Mouse (Mus musculus) erythroblast, embryonic 14.5 days (primary cell): Measurements from ENCODE around the gene Pla2r1. TPM values are rescaled to one million over a fixed set of nuclear protein-coding genes. Genes with fewer than 3 reads are reported as not detected.

Source experiments
- H3K27me3 ChIP-seq: 2 replicates; pipeline ENCODE4 v1.6.1; 2012; ENCODE audit warnings: inconsistent platforms; ENCODE audit not compliant: control insufficient read depth
- H3K36me3 ChIP-seq: 2 replicates; pipeline ENCODE4 v1.6.1; 2012; ENCODE audit warnings: mild to moderate bottlenecking, inconsistent platforms; ENCODE audit not compliant: control insufficient read depth
- H3K4me1 ChIP-seq: 2 replicates; pipeline ENCODE4 v1.6.1; 2012; ENCODE audit warnings: inconsistent platforms; ENCODE audit not compliant: control insufficient read depth
- H3K4me3 ChIP-seq: replicated peaks from 2 replicates; pipeline ENCODE3; 2012; ENCODE audit warnings: moderate library complexity, mild to moderate bottlenecking, inconsistent platforms
- H3K9me3 ChIP-seq: 2 replicates; pipeline ENCODE4 v1.6.1; 2012; ENCODE audit warnings: low read length, inconsistent platforms, mixed read lengths; ENCODE audit not compliant: control insufficient read depth
- GATA1 ChIP-seq: IDR thresholded peaks from 2 replicates; pipeline ENCODE4 v1.6.1; 2012; ENCODE audit warnings: low read length, inconsistent platforms, mixed read lengths
- TAL1 ChIP-seq: IDR thresholded peaks from 3 replicates; pipeline ENCODE4 v1.6.1; 2012; ENCODE audit warnings: low read length, inconsistent platforms, mixed read lengths
- polyA plus RNA-seq: library from polyadenylated mRNA; stranded (reverse); fragments of >175 nt; gene quantifications from 2 replicates; pipeline ENCODE4 v1.2.3, GENCODE M21; 2012

Pla2r1 gene
- polyA plus RNA-seq, 1 experiment: not detected

- H3K4me1 ChIP-seq: no peaks in the 10 kb centered on the region
- no peaks in the 10 kb centered on the region for H3K9me3 ChIP-seq
- TF ChIP-seq GATA1 (no peak), TAL1 (no peak)
- H3K27me3 ChIP-seq: no peaks in the 10 kb centered on the region
- H3K4me3 ChIP-seq: no peak overlapping the region
- no peaks in the 10 kb centered on the region for H3K36me3 ChIP-seq
These were observed 159.3 kb downstream of the Pla2r1 start for GRCm38 (mm10) chr2:60393786-60394185.

DNA sequence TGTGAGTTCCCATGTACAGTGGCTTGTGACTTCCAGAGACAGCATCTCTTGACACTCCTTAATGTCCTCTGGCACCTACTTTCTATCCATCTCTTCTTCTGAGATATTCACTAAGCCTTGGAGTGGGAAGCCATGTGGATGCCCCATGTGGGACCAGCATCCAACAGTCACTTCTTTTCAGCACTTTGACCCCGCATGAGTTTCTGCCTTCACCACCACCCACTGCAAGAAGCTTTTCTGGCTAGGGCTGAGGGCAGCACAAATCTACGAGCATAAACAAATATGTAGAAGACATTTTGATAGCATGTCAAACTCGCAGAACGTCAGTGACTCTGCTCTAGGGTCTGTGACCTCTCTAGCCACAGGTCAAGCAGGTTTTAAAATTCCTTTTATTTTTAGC, 160.8 kb downstream of the Pla2r1 start:
- H3K4me3 ChIP-seq: no peak overlapping the region
- no peaks in the 10 kb centered on the region for H3K27me3 ChIP-seq
- H3K36me3 ChIP-seq: no peaks in the 10 kb centered on the region
- no peaks in the 10 kb centered on the region for H3K4me1 ChIP-seq
- TF ChIP-seq GATA1: no peak
- H3K9me3 ChIP-seq: no peaks in the 10 kb centered on the region

- TF ChIP-seq TAL1: no peak
- no peak for TF ChIP-seq GATA1
- Histone ChIP-seq H3K36me3 (no peaks in the 10 kb centered on the region), H3K9me3 (no peaks in the 10 kb centered on the region), H3K27me3 (peaks cover 24% of the 10 kb centered on the region), H3K4me3 (no peak overlapping the region), H3K4me1 (peaks cover 8% of the 10 kb centered on the region)
These were observed 165.7 kb downstream of the Pla2r1 start for GRCm38 (mm10) chr2:60387363-60387762.

- no peak overlapping the region for H3K4me3 ChIP-seq
- H3K36me3 ChIP-seq: no peaks in the 10 kb centered on the region
- H3K4me1 ChIP-seq: peaks cover 9% of the 10 kb centered on the region
- peaks cover 29% of the 10 kb centered on the region for H3K27me3 ChIP-seq
- TF ChIP-seq GATA1 (no peak), TAL1 (no peak)
- H3K9me3 ChIP-seq: no peaks in the 10 kb centered on the region
These were observed 166.3 kb downstream of the Pla2r1 start for GRCm38 (mm10) chr2:60386835-60387234.

DNA sequence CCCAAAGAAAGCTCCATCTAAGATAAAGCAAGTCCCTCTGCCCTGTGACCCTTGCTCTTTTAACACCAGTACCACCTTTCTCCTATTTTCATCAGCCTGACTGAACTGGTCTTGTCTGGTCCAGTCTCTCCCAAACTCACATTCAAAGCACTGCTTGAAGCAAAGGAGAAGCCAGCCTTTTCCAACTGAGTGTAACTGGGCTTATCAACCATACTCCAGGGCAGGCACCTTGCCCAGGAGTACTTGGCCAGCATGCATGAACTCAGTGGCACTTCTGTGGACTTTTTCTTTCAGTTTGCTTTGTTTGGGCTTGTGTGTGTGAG, 168.4 kb downstream of the Pla2r1 start:
- Histone ChIP-seq H3K27me3 (peaks cover 34% of the 10 kb centered on the region), H3K4me3 (no peak overlapping the region), H3K36me3 (no peaks in the 10 kb centered on the region), H3K9me3 (no peaks in the 10 kb centered on the region), H3K4me1 (peaks cover 9% of the 10 kb centered on the region)
- TF ChIP-seq TAL1: no peak
- no peak for TF ChIP-seq GATA1

- Histone ChIP-seq H3K4me1 (peaks cover 9% of the 10 kb centered on the region), H3K9me3 (no peaks in the 10 kb centered on the region), H3K4me3 (no peak overlapping the region), H3K27me3 (peaks cover 34% of the 10 kb centered on the region), H3K36me3 (no peaks in the 10 kb centered on the region)
- TF ChIP-seq TAL1 (no peak), GATA1 (no peak)
These were observed 168.9 kb downstream of the Pla2r1 start for GRCm38 (mm10) chr2:60384083-60384762.

GRCm38 (mm10) chr2:60382858-60383669, 170.0 kb downstream of the Pla2r1 start, which contains the start of gene Ly75:
Gene Ly75, minus strand, starts transcription at chr2:60383303.
- H3K4me1 ChIP-seq: peaks cover 9% of the 10 kb centered on the region
- H3K27me3 ChIP-seq: peaks cover 34% of the 10 kb centered on the region
- no peaks in the 10 kb centered on the region for H3K9me3 ChIP-seq
- no peaks in the 10 kb centered on the region for H3K36me3 ChIP-seq
- H3K4me3 ChIP-seq: peak within 1 kb of the TSS; percentile 50
- TF ChIP-seq TAL1: no peak
- TF ChIP-seq GATA1: no peak

DNA sequence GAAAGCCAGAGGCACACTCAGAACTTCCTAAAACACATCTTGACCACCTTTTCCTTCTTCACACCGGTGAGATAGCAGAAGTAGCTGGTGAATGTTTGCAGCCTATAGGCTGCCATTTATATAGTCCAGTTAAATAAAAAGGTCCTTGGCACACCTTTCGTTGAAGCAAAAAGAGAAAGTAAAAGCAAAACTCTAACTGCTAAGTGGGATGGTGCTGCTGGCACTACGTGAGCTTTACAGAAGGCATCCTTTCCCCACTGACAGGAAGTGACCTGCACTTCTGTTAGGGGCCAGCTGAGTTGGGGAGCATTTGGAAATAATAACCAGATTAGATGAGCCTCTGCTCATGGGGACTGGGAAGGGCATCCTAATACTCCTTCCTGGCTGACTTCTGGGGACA, 170.8 kb downstream of the Pla2r1 start:
- Histone ChIP-seq H3K36me3 (no peaks in the 10 kb centered on the region), H3K27me3 (peaks cover 34% of the 10 kb centered on the region), H3K9me3 (no peaks in the 10 kb centered on the region), H3K4me1 (peaks cover 9% of the 10 kb centered on the region), H3K4me3 (peak overlapping the region; percentile 50)
- TF ChIP-seq TAL1 (no peak), GATA1 (no peak)

DNA sequence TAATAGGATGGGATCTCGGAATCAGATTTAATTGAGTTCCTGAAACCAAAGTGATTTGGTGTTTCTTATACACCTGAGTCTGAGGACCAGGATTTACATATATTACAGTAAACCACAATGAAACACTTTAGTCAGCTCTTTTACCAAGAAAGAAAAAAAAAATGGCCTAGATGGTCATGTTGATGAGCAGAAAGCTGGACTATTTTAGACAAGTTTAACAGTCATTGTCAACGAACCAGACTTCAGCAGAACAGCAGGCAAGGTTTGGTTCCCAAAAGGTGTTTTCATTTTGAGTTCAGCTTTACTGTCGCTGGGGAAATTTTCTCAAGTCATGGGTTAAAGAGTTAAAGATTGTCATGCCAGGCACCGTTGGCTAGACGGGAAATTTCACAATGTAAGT, 175.8 kb downstream of the Pla2r1 start:
- H3K36me3 ChIP-seq: no peaks in the 10 kb centered on the region
- H3K4me1 ChIP-seq: no peaks in the 10 kb centered on the region
- peaks cover 9% of the 10 kb centered on the region for H3K27me3 ChIP-seq
- H3K4me3 ChIP-seq: no peak overlapping the region
- no peaks in the 10 kb centered on the region for H3K9me3 ChIP-seq
- no peak for TF ChIP-seq GATA1
- no peak for TF ChIP-seq TAL1
